Mouse (Mus musculus): Measurements from ENCODE around the gene Sdsl. TPM values are rescaled to one million over a fixed set of nuclear protein-coding genes. Genes with fewer than 3 reads are reported as not detected.

The Sdsl gene
- total RNA-seq (2023), result 1 to 10 TPM; 2.4 to 3.9 TPM

DNA sequence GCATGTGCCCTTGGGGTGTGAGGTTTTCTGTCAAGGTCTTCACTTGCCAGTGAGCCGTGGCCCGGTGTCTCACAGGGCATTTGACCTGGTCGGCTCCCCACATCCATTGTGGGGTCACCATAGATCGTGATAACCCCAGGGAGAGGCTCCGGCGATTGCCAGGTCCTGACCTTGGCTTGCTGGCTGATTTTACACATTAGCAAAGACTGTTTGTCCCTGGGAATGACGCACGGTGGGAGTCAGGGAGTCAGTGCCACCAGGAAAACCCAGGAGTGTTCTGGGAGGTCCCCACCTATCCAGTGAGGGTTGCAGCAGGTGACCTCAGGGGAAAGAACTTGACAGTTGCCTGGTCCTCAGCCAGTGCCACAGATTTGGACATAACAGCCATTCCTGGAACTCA is at the start of gene Sdsl:
Gene Sdsl, minus strand, starts transcription at position 41 of the 400 bp plus-strand sequence.

DNA sequence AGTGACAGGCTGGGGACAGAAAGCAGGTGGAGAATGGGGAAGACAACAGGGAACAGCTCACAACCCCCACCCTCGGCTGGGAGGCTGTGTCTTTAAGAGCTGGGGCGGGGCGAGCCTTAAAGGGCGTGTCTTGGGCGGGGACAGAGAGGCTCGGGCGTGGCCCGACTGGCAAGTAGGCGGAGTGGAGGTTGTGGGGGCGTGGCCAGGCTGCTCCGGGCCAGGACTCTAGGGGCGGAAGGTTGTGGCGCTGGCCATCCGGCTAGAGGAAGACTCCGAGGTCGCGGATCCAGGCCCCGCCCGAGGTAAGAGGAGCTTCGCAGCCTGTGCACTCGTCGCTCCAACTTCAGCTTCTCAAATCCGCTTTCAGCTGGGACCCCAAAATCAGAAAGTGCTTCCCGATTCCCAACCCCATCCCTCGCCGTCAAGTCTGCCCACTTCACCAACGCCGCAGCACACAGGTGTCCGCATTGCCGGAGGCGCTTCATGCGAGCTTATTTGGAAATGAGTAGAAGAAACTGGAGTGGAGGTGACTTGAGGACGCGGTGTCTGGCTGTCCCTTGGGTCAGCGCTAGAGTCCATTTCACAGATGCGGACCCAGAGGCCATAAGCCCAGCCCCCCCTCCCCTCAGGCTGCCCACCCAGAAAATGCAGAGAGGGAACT is 38.5 kb upstream of the Sdsl start, which contains the start of gene Slc8b1:
Gene Slc8b1, plus strand, starts transcription at position 187 of the 661 bp plus-strand sequence.

DNA sequence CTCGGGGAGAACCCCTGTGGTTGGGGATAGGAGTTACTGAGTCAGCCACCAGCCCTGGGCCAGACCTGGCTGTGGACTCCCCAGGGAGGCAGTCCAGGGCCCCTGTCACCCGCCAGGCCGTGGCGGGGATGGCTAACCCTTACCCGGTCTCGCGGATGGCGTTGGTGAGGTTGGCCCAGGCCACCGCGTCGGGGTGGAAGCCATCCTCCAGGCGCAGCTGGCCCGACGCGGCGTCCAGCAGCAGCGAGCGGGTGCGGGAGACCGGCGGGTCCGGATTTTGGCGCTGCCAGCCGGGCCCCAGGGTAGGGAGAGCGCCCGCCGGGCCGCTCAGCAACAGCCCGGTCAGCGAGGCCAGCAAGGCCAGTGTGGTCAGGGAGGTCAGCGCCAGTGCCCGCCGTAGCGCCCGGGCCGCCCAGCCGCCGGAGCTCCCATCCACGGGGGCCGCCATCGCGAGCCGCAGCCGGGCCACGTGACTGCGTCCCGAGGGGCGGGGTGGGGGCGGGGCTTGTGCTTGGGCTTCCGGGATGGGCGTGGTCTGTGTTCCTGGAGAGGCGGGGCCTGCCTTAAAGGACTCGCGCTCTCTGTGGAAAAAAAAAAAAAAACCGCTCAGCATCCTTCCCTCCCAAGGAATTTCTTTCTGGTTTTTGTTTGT is 30.7 kb upstream of the Sdsl start, which contains the start of gene Plbd2:
Gene Plbd2, minus strand, starts transcription at position 482 of the 652 bp plus-strand sequence.

DNA sequence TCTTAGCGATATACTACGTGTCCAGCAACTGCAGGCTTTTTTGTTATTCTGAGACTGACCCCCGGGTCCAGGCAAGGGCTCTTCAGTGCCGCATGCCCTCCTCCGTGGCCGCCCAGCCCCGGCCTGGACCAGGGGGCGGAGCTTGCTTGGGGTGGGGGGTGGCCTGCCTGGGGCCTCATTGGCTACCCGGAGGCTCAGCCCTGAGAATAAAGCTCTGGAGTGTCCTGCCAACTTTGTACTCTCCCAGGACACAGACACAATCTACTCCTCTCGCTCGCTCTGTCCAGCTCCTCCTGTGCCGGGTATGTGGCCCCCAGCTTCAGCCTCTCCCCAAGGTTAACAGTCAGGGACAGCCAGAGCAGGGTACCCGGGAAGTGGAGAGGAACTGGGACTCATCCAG is 3.7 kb upstream of the Sdsl start, which contains the start of gene Sds:
Gene Sds, plus strand, starts transcription at position 231 of the 400 bp plus-strand sequence.

GRCm38 (mm10) chr5:120431649-120432485 is 40.7 kb downstream of the Sdsl start, which contains the start of gene Lhx5:
Gene Lhx5 (plus strand): TSS chr5:120431699.

Other genes starting within 250 kb of the Sdsl start
- gene Lhx5, start 41.1 kb downstream of the Sdsl start, total RNA-seq (2023), result not detected
- not detected for gene Sds, start 3.7 kb upstream of the Sdsl start, total RNA-seq (2023)
- 10 to 100 TPM; 15.5 to 16.6 TPM for gene Plbd2, start 30.8 kb upstream of the Sdsl start, total RNA-seq (2023)
- 100 to 1,000 TPM; 100 to 120 TPM for gene Slc8b1, start 38.4 kb upstream of the Sdsl start, total RNA-seq (2023)
- 10 to 100 TPM; 43.0 to 49.6 TPM for gene Tpcn1, start 115.9 kb upstream of the Sdsl start, total RNA-seq (2023)
- 1 to 10 TPM in 1 of 2 experiments, under 1 TPM in 1; 0.77 to 1.8 TPM for gene Iqcd, start 116.2 kb upstream of the Sdsl start, total RNA-seq (2023)
- gene Rita1, start 139.8 kb upstream of the Sdsl start, total RNA-seq (2023), result 1 to 10 TPM; 1.6 to 1.7 TPM
- 10 to 100 TPM; 33.9 to 34.4 TPM for gene Ddx54, start 139.9 kb upstream of the Sdsl start, total RNA-seq (2023)
- not detected for gene Cfap73, start 161.4 kb upstream of the Sdsl start, total RNA-seq (2023)
- gene Rasal1, start 176.0 kb upstream of the Sdsl start, total RNA-seq (2023), result under 1 TPM; 0.11 to 0.53 TPM
- under 1 TPM; 0.37 to 0.55 TPM for gene Dtx1, start 239.1 kb upstream of the Sdsl start, total RNA-seq (2023)

All from neutrophil, adult 83 days (primary cell).